Mouse (Mus musculus): Measurements from ENCODE around the gene Shc1. TPM values are rescaled to one million over a fixed set of nuclear protein-coding genes. Genes with fewer than 3 reads are reported as not detected.

The Shc1 gene
- total and polyA plus RNA-seq, 2 experiments: 37.7 to 56.8 TPM

DNA sequence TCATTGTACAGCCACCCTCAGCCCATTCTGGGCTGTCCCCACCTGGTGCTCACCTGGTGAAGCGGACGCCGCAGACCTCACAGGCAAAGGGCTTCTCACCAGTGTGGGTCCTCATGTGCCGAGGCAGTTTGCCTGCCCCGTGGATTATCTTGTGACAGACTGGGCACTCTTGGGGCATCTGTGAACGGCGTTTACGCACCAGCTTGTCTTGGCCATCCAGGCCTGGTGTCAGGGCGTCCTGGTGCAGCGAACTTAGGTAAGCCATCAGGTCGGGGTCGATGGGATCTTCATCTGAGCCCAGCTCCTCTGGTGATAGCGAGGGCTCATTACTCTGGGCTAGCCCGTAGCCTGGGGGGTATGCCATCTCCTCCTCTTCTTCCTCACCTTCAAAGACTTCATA, 38.0 kb upstream of the Shc1 start:
- no peak for TF ChIP-seq POLR2A (IDR thresholded peaks at IDR 0.05; ENCODE audit: extremely low read depth, insufficient read depth, low read length)
- H3K27me3 ChIP-seq (ENCODE audit: control insufficient read depth, insufficient read depth, low read length): no peaks in the 10 kb centered on the region
- H3K36me3 ChIP-seq (ENCODE audit: control insufficient read depth, insufficient read depth, low read length): peaks cover 6% of the 10 kb centered on the region; the same call in 1 of the 2 replicates
- H3K27ac ChIP-seq (replicated peaks; ENCODE audit: insufficient read depth, low read depth, low read length): no peak overlapping the region
- no peak overlapping the region for H3K4me3 ChIP-seq (ENCODE audit: insufficient read depth, low read depth, low read length)
- peaks cover 16% of the 10 kb centered on the region; the same call in 1 of the 2 replicates for H3K79me2 ChIP-seq (ENCODE audit: control insufficient read depth, insufficient read depth, low read length)
- WGBS: 95% methylated on average over 14 of the region's 14 CpGs
- no peak overlapping the region for H3K9ac ChIP-seq (ENCODE audit: low read depth, low read length)
- no peak for DNase-seq (ENCODE audit: extremely low read depth, low read depth, low spot score)
- H3K4me1 ChIP-seq (ENCODE audit: control insufficient read depth, insufficient read depth, low read length): no peaks in the 10 kb centered on the region; the same call in 1 of the 2 replicates

- H3K27me3 ChIP-seq (ENCODE audit: control insufficient read depth, insufficient read depth, low read length): no peaks in the 10 kb centered on the region
- H3K79me2 ChIP-seq (ENCODE audit: control insufficient read depth, insufficient read depth, low read length): peaks cover 19% of the 10 kb centered on the region; the same call in 1 of the 2 replicates
- H3K36me3 ChIP-seq (ENCODE audit: control insufficient read depth, insufficient read depth, low read length): peaks cover 6% of the 10 kb centered on the region; the same call in 1 of the 2 replicates
- H3K9ac ChIP-seq (ENCODE audit: low read depth, low read length): no peak overlapping the region
- 96% methylated on average over 18 of the region's 18 CpGs for WGBS
- H3K27ac ChIP-seq (replicated peaks; ENCODE audit: insufficient read depth, low read depth, low read length): no peak overlapping the region
- TF ChIP-seq CTCF (IDR thresholded peaks at IDR 0.05; ENCODE audit: low read depth, low read length) (no peak), POLR2A (IDR thresholded peaks at IDR 0.05; ENCODE audit: extremely low read depth, insufficient read depth, low read length) (no peak)
- DNase-seq (ENCODE audit: extremely low read depth, low read depth, low spot score): no peak
- no peaks in the 10 kb centered on the region; the same call in 1 of the 2 replicates for H3K4me1 ChIP-seq (ENCODE audit: control insufficient read depth, insufficient read depth, low read length)
- H3K4me3 ChIP-seq (ENCODE audit: insufficient read depth, low read depth, low read length): no peak overlapping the region
These were observed 37.5 kb upstream of the Shc1 start for GRCm38 (mm10) chr3:89380711-89381110.

DNA sequence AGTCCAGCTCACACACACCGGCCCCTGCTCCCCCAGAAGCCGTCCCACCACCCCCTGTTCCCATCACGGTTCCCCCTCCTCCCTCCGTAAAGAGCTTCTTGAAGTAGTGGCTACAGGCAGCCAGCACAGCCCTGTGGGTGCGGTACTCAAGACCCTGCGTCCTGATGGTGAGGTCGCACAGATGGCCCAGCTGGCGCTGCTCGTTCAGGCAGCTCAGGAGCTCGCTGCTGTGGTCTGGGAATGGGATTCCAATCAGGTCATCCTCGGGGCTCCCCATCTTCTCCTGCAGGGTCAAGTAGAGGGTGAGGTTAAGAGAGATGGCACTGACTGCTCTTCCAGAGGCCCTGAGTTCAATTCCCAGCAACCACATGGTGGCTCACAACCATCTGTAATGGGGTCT, 37.0 kb upstream of the Shc1 start:
- no peaks in the 10 kb centered on the region for H3K27me3 ChIP-seq (ENCODE audit: control insufficient read depth, insufficient read depth, low read length)
- H3K27ac ChIP-seq (replicated peaks; ENCODE audit: insufficient read depth, low read depth, low read length): no peak overlapping the region
- no peaks in the 10 kb centered on the region; the same call in 1 of the 2 replicates for H3K4me1 ChIP-seq (ENCODE audit: control insufficient read depth, insufficient read depth, low read length)
- peaks cover 8% of the 10 kb centered on the region; the same call in 1 of the 2 replicates for H3K36me3 ChIP-seq (ENCODE audit: control insufficient read depth, insufficient read depth, low read length)
- TF ChIP-seq CTCF (IDR thresholded peaks at IDR 0.05; ENCODE audit: low read depth, low read length) (no peak), POLR2A (IDR thresholded peaks at IDR 0.05; ENCODE audit: extremely low read depth, insufficient read depth, low read length) (no peak)
- no peak overlapping the region for H3K9ac ChIP-seq (ENCODE audit: low read depth, low read length)
- no peak for DNase-seq (ENCODE audit: extremely low read depth, low read depth, low spot score)
- no peak overlapping the region for H3K4me3 ChIP-seq (ENCODE audit: insufficient read depth, low read depth, low read length)
- WGBS: 97% methylated on average over 11 of the region's 11 CpGs
- H3K79me2 ChIP-seq (ENCODE audit: control insufficient read depth, insufficient read depth, low read length): peaks cover 23% of the 10 kb centered on the region; the same call in 1 of the 2 replicates

GRCm38 (mm10) chr3:89382033-89382882, 36.0 kb upstream of the Shc1 start:
- no peak for DNase-seq (ENCODE audit: extremely low read depth, low read depth, low spot score)
- WGBS: 84% methylated on average over 9 of the region's 9 CpGs
- no peaks in the 10 kb centered on the region for H3K27me3 ChIP-seq (ENCODE audit: control insufficient read depth, insufficient read depth, low read length)
- peaks cover 31% of the 10 kb centered on the region for H3K79me2 ChIP-seq (ENCODE audit: control insufficient read depth, insufficient read depth, low read length)
- H3K4me1 ChIP-seq (ENCODE audit: control insufficient read depth, insufficient read depth, low read length): no peaks in the 10 kb centered on the region; the same call in 1 of the 2 replicates
- H3K4me3 ChIP-seq (ENCODE audit: insufficient read depth, low read depth, low read length): no peak overlapping the region
- H3K27ac ChIP-seq (replicated peaks; ENCODE audit: insufficient read depth, low read depth, low read length): no peak overlapping the region
- H3K36me3 ChIP-seq (ENCODE audit: control insufficient read depth, insufficient read depth, low read length): peaks cover 6% of the 10 kb centered on the region; the same call in 1 of the 2 replicates
- TF ChIP-seq POLR2A (IDR thresholded peaks at IDR 0.05; ENCODE audit: extremely low read depth, insufficient read depth, low read length): no peak
- no peak for TF ChIP-seq CTCF (IDR thresholded peaks at IDR 0.05; ENCODE audit: low read depth, low read length)
- H3K9ac ChIP-seq (ENCODE audit: low read depth, low read length): no peak overlapping the region; the same call in 1 of the 2 replicates

DNA sequence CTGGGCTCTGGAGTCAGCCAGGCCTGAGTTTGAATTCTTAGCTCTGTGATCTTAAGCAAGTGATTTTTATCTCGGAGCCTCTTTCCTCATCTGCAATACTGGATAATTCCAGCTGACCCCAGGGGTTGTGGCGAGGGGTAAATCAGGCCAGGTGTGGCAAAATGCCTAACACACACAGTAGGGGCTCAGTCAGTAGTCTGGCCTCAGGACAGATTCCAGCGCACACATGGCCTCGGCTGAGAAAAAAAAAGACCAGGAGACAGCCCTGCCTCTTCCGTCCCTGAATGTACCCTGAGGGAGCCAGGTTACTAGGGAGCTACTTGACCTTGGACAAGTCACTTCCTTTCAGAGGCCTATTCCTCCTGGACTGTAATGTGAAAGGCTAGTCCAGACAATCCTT, 35.3 kb upstream of the Shc1 start:
- Histone ChIP-seq H3K36me3 (ENCODE audit: control insufficient read depth, insufficient read depth, low read length) (peaks cover 6% of the 10 kb centered on the region; the same call in 1 of the 2 replicates), H3K4me1 (ENCODE audit: control insufficient read depth, insufficient read depth, low read length) (peaks cover 5% of the 10 kb centered on the region), H3K27ac (replicated peaks; ENCODE audit: insufficient read depth, low read depth, low read length) (no peak overlapping the region), H3K4me3 (ENCODE audit: insufficient read depth, low read depth, low read length) (no peak overlapping the region), H3K9ac (ENCODE audit: low read depth, low read length) (no peak overlapping the region), H3K79me2 (ENCODE audit: control insufficient read depth, insufficient read depth, low read length) (peaks cover 38% of the 10 kb centered on the region), H3K27me3 (ENCODE audit: control insufficient read depth, insufficient read depth, low read length) (no peaks in the 10 kb centered on the region)
- WGBS: 77% methylated on average over 5 of the region's 5 CpGs
- TF ChIP-seq CTCF (IDR thresholded peaks at IDR 0.05; ENCODE audit: low read depth, low read length) (no peak), POLR2A (IDR thresholded peaks at IDR 0.05; ENCODE audit: extremely low read depth, insufficient read depth, low read length) (no peak)
- no peak for DNase-seq (ENCODE audit: extremely low read depth, low read depth, low spot score)
